Mouse (Mus musculus) G1E (cell line): ENCODE results near the gene Cln5.

Source experiments
- CTCF ChIP-seq: IDR thresholded peaks from 2 replicates; pipeline ENCODE4 v1.5.1; 2012; ENCODE audit warnings: low read depth, low read length, inconsistent platforms, mixed read lengths
- GATA1 ChIP-seq: IDR thresholded peaks from 2 replicates; pipeline ENCODE4 v1.6.1; 2012; ENCODE audit warnings: borderline replicate concordance, low read length, inconsistent platforms, mixed read lengths
- TAL1 ChIP-seq: conservative IDR thresholded peaks from 2 replicates; pipeline ENCODE4 v1.6.1; 2012; ENCODE audit warnings: low read depth, low read length, inconsistent platforms, mixed read lengths

- no peak for TF ChIP-seq CTCF
- TF ChIP-seq GATA1, result no peak
- no peak for TF ChIP-seq TAL1
Measured at GRCm38 (mm10) chr14:103069864-103070611, at the start of gene Cln5.
